Mouse (Mus musculus) embryonic fibroblast, embryonic 13.5 days (primary cell): ENCODE measurements around the gene Tnfrsf13b.

Experiments
- CTCF ChIP-seq: IDR thresholded peaks from 2 replicates; pipeline ENCODE4 v1.5.1; 2011; ENCODE audit warnings: mild to moderate bottlenecking, control low read depth, low read length, moderate library complexity, borderline replicate concordance; ENCODE audit not compliant: insufficient read depth
- POLR2A ChIP-seq: IDR thresholded peaks from 2 replicates; pipeline ENCODE4 v1.6.1; 2011; ENCODE audit warnings: low read depth, mild to moderate bottlenecking, control low read depth, low read length, moderate library complexity

- TF ChIP-seq CTCF (no peak), POLR2A (no peak)
Measured at GRCm38 (mm10) chr11:61176321-61176720, 49.8 kb downstream of the Tnfrsf13b start.
